Mouse (Mus musculus): ENCODE results near the gene Sept6. TPM values are rescaled to one million over a fixed set of nuclear protein-coding genes. Genes with fewer than 3 reads are reported as not detected.
A peak's percentile ranks its signal among the peaks of the same experiment; 100 is the strongest.

Gene Sept6
- 10 to 100 TPM; 58.3 to 67.0 TPM for total RNA-seq (2021)
- long read RNA-seq, experiment 1, full-length matches to known transcripts: 53 of 93 reads
- long read RNA-seq, experiment 1, partial matches to known transcripts: 7 of 93 reads
- long read RNA-seq, experiment 1, other reads (novel, unspliced or antisense): 33 of 93 reads
- long read RNA-seq, experiment 2, transcript Sept6-202 (10 exons, 3,457 nt): major isoform, 48 of 72 reads
- long read RNA-seq, experiment 2, partial matches to known transcripts: 4 of 72 reads
- long read RNA-seq, experiment 2, other reads (novel, unspliced or antisense): 20 of 72 reads

GRCm38 (mm10) chrX:36991694-36992093 lies at the start of gene Sept6:
Sept6 (minus strand) TSS chrX:36991794.
- no peak for DNase-seq (ENCODE audit: low spot score in 2 of 2)

- peak in 1 of 2 experiments; percentile 15 for DNase-seq (ENCODE audit: low spot score in 2 of 2)
Observed at GRCm38 (mm10) chrX:37028378-37028777, 36.8 kb upstream of the Sept6 start.

GRCm38 (mm10) chrX:37023652-37024309 lies 32.2 kb upstream of the Sept6 start:
- no peak for DNase-seq (ENCODE audit: low spot score in 2 of 2)

- peak; percentile 54 to 70 for DNase-seq (ENCODE audit: low spot score in 2 of 2)
Observed at GRCm38 (mm10) chrX:37022690-37023089, 31.1 kb upstream of the Sept6 start.

GRCm38 (mm10) chrX:37019045-37019444 lies 27.5 kb upstream of the Sept6 start:
- DNase-seq (ENCODE audit: low spot score in 2 of 2): no peak

- no peak for DNase-seq (ENCODE audit: low spot score in 2 of 2)
Observed at GRCm38 (mm10) chrX:37018150-37018654, 26.6 kb upstream of the Sept6 start.

GRCm38 (mm10) chrX:37013870-37014269 lies 22.3 kb upstream of the Sept6 start:
- DNase-seq (ENCODE audit: low spot score in 2 of 2): no peak

- no peak for DNase-seq (ENCODE audit: low spot score in 2 of 2)
Observed at GRCm38 (mm10) chrX:36991039-36991438, 555 bp downstream of the Sept6 start.

GRCm38 (mm10) chrX:36989752-36990404 lies 1.7 kb downstream of the Sept6 start:
- DNase-seq (ENCODE audit: low spot score in 2 of 2): no peak

GRCm38 (mm10) chrX:36989234-36989751 lies 2.3 kb downstream of the Sept6 start:
- peak; percentile 39 to 51 for DNase-seq (ENCODE audit: low spot score in 2 of 2)

- peak in 1 of 2 experiments; percentile 23 for DNase-seq (ENCODE audit: low spot score in 2 of 2)
Observed at GRCm38 (mm10) chrX:36988754-36989153, 2.8 kb downstream of the Sept6 start.

GRCm38 (mm10) chrX:36987851-36988250 lies 3.7 kb downstream of the Sept6 start:
- DNase-seq (ENCODE audit: low spot score in 2 of 2): no peak

GRCm38 (mm10) chrX:36985041-36985440 lies 6.6 kb downstream of the Sept6 start:
- DNase-seq (ENCODE audit: low spot score in 2 of 2): no peak

- DNase-seq (ENCODE audit: low spot score in 2 of 2): peak; percentile 26 to 56
Observed at GRCm38 (mm10) chrX:36983654-36984311, 7.8 kb downstream of the Sept6 start.

- DNase-seq (ENCODE audit: low spot score in 2 of 2): no peak
Observed at GRCm38 (mm10) chrX:36982892-36983653, 8.5 kb downstream of the Sept6 start.

- no peak for DNase-seq (ENCODE audit: low spot score in 2 of 2)
Observed at GRCm38 (mm10) chrX:36980563-36981187, 10.9 kb downstream of the Sept6 start.

GRCm38 (mm10) chrX:36977863-36978262 lies 13.7 kb downstream of the Sept6 start:
- DNase-seq (ENCODE audit: low spot score in 2 of 2): no peak

- peak in 1 of 2 experiments; percentile 17 for DNase-seq (ENCODE audit: low spot score in 2 of 2)
Observed at GRCm38 (mm10) chrX:36976980-36977379, 14.6 kb downstream of the Sept6 start.

- no peak for DNase-seq (ENCODE audit: low spot score in 2 of 2)
Observed at GRCm38 (mm10) chrX:36976272-36976671, 15.3 kb downstream of the Sept6 start.

- DNase-seq (ENCODE audit: low spot score in 2 of 2): no peak
Observed at GRCm38 (mm10) chrX:36974905-36975304, 16.7 kb downstream of the Sept6 start.

Data from left cerebral cortex, adult 18-20 months (tissue).